Mouse (Mus musculus): Measurements from ENCODE around the gene Gcm1. TPM values are rescaled to one million over a fixed set of nuclear protein-coding genes. Genes with fewer than 3 reads are reported as not detected.

The Gcm1 gene
- total and polyA plus RNA-seq, 2 experiments from 2014 or later, result not detected

- no peak overlapping the region for H3K4me2 ChIP-seq (ENCODE audit: low read depth)
- no peak overlapping the region for H3K9ac ChIP-seq
- no peaks in the 10 kb centered on the region for H3K27me3 ChIP-seq (ENCODE audit: insufficient read depth, low read length)
- no peaks in the 10 kb centered on the region for H3K36me3 ChIP-seq (ENCODE audit: insufficient read depth)
- peak; percentile 77 for DNase-seq
- TF ChIP-seq CTCF (IDR thresholded peaks at IDR 0.05; ENCODE audit: low read depth), result peak; percentile 93
- no peak overlapping the region for H3K4me3 ChIP-seq (ENCODE audit: low read depth, low read length)
- H3K4me1 ChIP-seq (ENCODE audit: insufficient read depth), result no peaks in the 10 kb centered on the region
- 19% methylated on average over 3 of the region's 3 CpGs for WGBS
- H3K9me3 ChIP-seq (ENCODE audit: low read length), result no peaks in the 10 kb centered on the region
- H3K27ac ChIP-seq (ENCODE audit: low read depth, low read length), result no peak overlapping the region
- peak; percentile 78 for ATAC-seq
Observed at GRCm38 (mm10) chr9:78024823-78025222, 26.9 kb upstream of the Gcm1 start.

GRCm38 (mm10) chr9:78027099-78027498 is 24.6 kb upstream of the Gcm1 start:
- no peak for TF ChIP-seq CTCF (IDR thresholded peaks at IDR 0.05; ENCODE audit: low read depth)
- Histone ChIP-seq H3K4me1 (ENCODE audit: insufficient read depth) (no peaks in the 10 kb centered on the region), H3K9ac (no peak overlapping the region), H3K9me3 (ENCODE audit: low read length) (no peaks in the 10 kb centered on the region), H3K4me2 (ENCODE audit: low read depth) (no peak overlapping the region), H3K36me3 (ENCODE audit: insufficient read depth) (no peaks in the 10 kb centered on the region), H3K27me3 (ENCODE audit: insufficient read depth, low read length) (no peaks in the 10 kb centered on the region), H3K4me3 (ENCODE audit: low read depth, low read length) (no peak overlapping the region), H3K27ac (ENCODE audit: low read depth, low read length) (no peak overlapping the region)
- WGBS, result 84% methylated on average over 3 of the region's 3 CpGs
- DNase-seq (no peak), ATAC-seq (no peak)

- no peaks in the 10 kb centered on the region for H3K36me3 ChIP-seq (ENCODE audit: insufficient read depth)
Observed at GRCm38 (mm10) chr9:78030835-78031456, 20.8 kb upstream of the Gcm1 start.

GRCm38 (mm10) chr9:78032930-78033329 is 18.8 kb upstream of the Gcm1 start:
- no peak for DNase-seq
- ATAC-seq, result no peak
- Histone ChIP-seq H3K4me3 (ENCODE audit: low read depth, low read length) (no peak overlapping the region), H3K9me3 (ENCODE audit: low read length) (no peaks in the 10 kb centered on the region), H3K27ac (ENCODE audit: low read depth, low read length) (no peak overlapping the region), H3K36me3 (ENCODE audit: insufficient read depth) (no peaks in the 10 kb centered on the region), H3K4me1 (ENCODE audit: insufficient read depth) (no peaks in the 10 kb centered on the region), H3K9ac (no peak overlapping the region), H3K27me3 (ENCODE audit: insufficient read depth, low read length) (no peaks in the 10 kb centered on the region), H3K4me2 (ENCODE audit: low read depth) (no peak overlapping the region)
- TF ChIP-seq CTCF (IDR thresholded peaks at IDR 0.05; ENCODE audit: low read depth), result no peak
- WGBS, result 91% methylated on average over 4 of the region's 4 CpGs

More at GRCm38 (mm10) chr9:78030835-78031456, 20.8 kb upstream of the Gcm1 start:
- H3K4me2 ChIP-seq (ENCODE audit: low read depth), result no peak overlapping the region
- no peak for TF ChIP-seq CTCF (IDR thresholded peaks at IDR 0.05; ENCODE audit: low read depth)
- DNase-seq (no peak), ATAC-seq (no peak)
- no peak overlapping the region for H3K27ac ChIP-seq (ENCODE audit: low read depth, low read length)
- H3K27me3 ChIP-seq (ENCODE audit: insufficient read depth, low read length), result no peaks in the 10 kb centered on the region
- no peak overlapping the region for H3K9ac ChIP-seq
- H3K4me1 ChIP-seq (ENCODE audit: insufficient read depth), result no peaks in the 10 kb centered on the region
- WGBS, result 93% methylated on average over 10 of the region's 10 CpGs
- no peaks in the 10 kb centered on the region for H3K9me3 ChIP-seq (ENCODE audit: low read length)
- H3K4me3 ChIP-seq (ENCODE audit: low read depth, low read length), result no peak overlapping the region

GRCm38 (mm10) chr9:78035296-78035695 is 16.4 kb upstream of the Gcm1 start:
- no peaks in the 10 kb centered on the region for H3K36me3 ChIP-seq (ENCODE audit: insufficient read depth)
- H3K27me3 ChIP-seq (ENCODE audit: insufficient read depth, low read length), result no peaks in the 10 kb centered on the region
- no peak overlapping the region for H3K27ac ChIP-seq (ENCODE audit: low read depth, low read length)
- no peak overlapping the region for H3K4me2 ChIP-seq (ENCODE audit: low read depth)
- H3K4me1 ChIP-seq (ENCODE audit: insufficient read depth), result no peaks in the 10 kb centered on the region
- 0 out of 2 replicates have a peak, but pooled peaks have one; percentile 7 for TF ChIP-seq CTCF (IDR thresholded peaks at IDR 0.05; ENCODE audit: low read depth)
- WGBS, result 84% methylated on average over 5 of the region's 5 CpGs
- DNase-seq (no peak), ATAC-seq (no peak)
- no peaks in the 10 kb centered on the region for H3K9me3 ChIP-seq (ENCODE audit: low read length)
- H3K9ac ChIP-seq, result no peak overlapping the region
- no peak overlapping the region for H3K4me3 ChIP-seq (ENCODE audit: low read depth, low read length)

GRCm38 (mm10) chr9:78035831-78036230 is 15.9 kb upstream of the Gcm1 start:
- DNase-seq (no peak), ATAC-seq (no peak)
- no peak overlapping the region for H3K4me2 ChIP-seq (ENCODE audit: low read depth)
- no peaks in the 10 kb centered on the region for H3K9me3 ChIP-seq (ENCODE audit: low read length)
- WGBS, result 92% methylated on average over 8 of the region's 8 CpGs
- no peak overlapping the region for H3K4me3 ChIP-seq (ENCODE audit: low read depth, low read length)
- H3K27ac ChIP-seq (ENCODE audit: low read depth, low read length), result no peak overlapping the region
- H3K9ac ChIP-seq, result no peak overlapping the region
- no peaks in the 10 kb centered on the region for H3K36me3 ChIP-seq (ENCODE audit: insufficient read depth)
- TF ChIP-seq CTCF (IDR thresholded peaks at IDR 0.05; ENCODE audit: low read depth), result no peak
- H3K4me1 ChIP-seq (ENCODE audit: insufficient read depth), result no peaks in the 10 kb centered on the region
- no peaks in the 10 kb centered on the region for H3K27me3 ChIP-seq (ENCODE audit: insufficient read depth, low read length)

- no peaks in the 10 kb centered on the region for H3K4me1 ChIP-seq (ENCODE audit: insufficient read depth)
- H3K9me3 ChIP-seq (ENCODE audit: low read length), result no peaks in the 10 kb centered on the region
- H3K9ac ChIP-seq, result no peak overlapping the region
- 37% methylated on average over 18 of the region's 18 CpGs for WGBS
- H3K36me3 ChIP-seq (ENCODE audit: insufficient read depth), result no peaks in the 10 kb centered on the region
- H3K27ac ChIP-seq (ENCODE audit: low read depth, low read length), result no peak overlapping the region
- H3K4me2 ChIP-seq (ENCODE audit: low read depth), result no peak overlapping the region
- no peak overlapping the region for H3K4me3 ChIP-seq (ENCODE audit: low read depth, low read length)
- TF ChIP-seq CTCF (IDR thresholded peaks at IDR 0.05; ENCODE audit: low read depth), result peak; percentile 99
- no peaks in the 10 kb centered on the region for H3K27me3 ChIP-seq (ENCODE audit: insufficient read depth, low read length)
- peak; percentile 89 for DNase-seq
- peak; percentile 93 for ATAC-seq
Observed at GRCm38 (mm10) chr9:78038755-78039489, 12.8 kb upstream of the Gcm1 start.
